Mouse (Mus musculus) kidney, embryonic 15.5 days (tissue): ENCODE data around the gene Fam13a. TPM values are rescaled to one million over a fixed set of nuclear protein-coding genes. Genes with fewer than 3 reads are reported as not detected.
A peak's percentile ranks its signal among the peaks of the same experiment; 100 is the strongest.

Source experiments
- ATAC-seq: fragments of 200-750 bp; cut with Nextera tagmentation; replicated peaks from 2 replicates; pipeline ENCODE4 v1.8.0; 2017; ENCODE audit warnings: moderate TSS enrichment; ENCODE audit not compliant: low FRiP score
- H3K27ac ChIP-seq: fragments of 300-500 bp; sonication (generic); 2 replicates; pipeline ENCODE4 v1.5.1; 2015; ENCODE audit warnings: mild to moderate bottlenecking, inconsistent platforms
- H3K27me3 ChIP-seq: fragments of 300-500 bp; sonication (generic); 2 replicates; pipeline ENCODE4 v1.6.1; 2015; ENCODE audit warnings: inconsistent platforms
- H3K36me3 ChIP-seq: fragments of 300-500 bp; sonication (generic); 2 replicates; pipeline ENCODE4 v1.6.1; 2015; ENCODE audit warnings: inconsistent platforms
- H3K4me1 ChIP-seq: fragments of 300-500 bp; sonication (generic); 2 replicates; pipeline ENCODE4 v1.6.1; 2015; ENCODE audit warnings: inconsistent platforms
- H3K4me2 ChIP-seq: fragments of 300-500 bp; sonication (generic); 2 replicates; pipeline ENCODE4 v1.6.1; 2015; ENCODE audit warnings: moderate library complexity, mild to moderate bottlenecking, inconsistent platforms
- H3K4me3 ChIP-seq: fragments of 300-500 bp; sonication (generic); replicated peaks from 2 replicates; pipeline ENCODE4 v1.5.1; 2015; ENCODE audit warnings: mild to moderate bottlenecking, inconsistent platforms
- H3K9ac ChIP-seq: fragments of 300-500 bp; sonication (generic); 2 replicates; pipeline ENCODE4 v1.6.1; 2015; ENCODE audit warnings: mild to moderate bottlenecking, inconsistent platforms
- H3K9me3 ChIP-seq: fragments of 300-500 bp; sonication (generic); replicated peaks from 2 replicates; pipeline ENCODE4 v1.6.1; 2016; ENCODE audit warnings: inconsistent platforms
- WGBS: fragments of 180-500 bp; shearing (Covaris S2); methylation state at CpG from one replicate; pipeline ENCODE4 v1.1.7; 2015; ENCODE audit warnings: mixed read lengths; 5-methylcytosine and 5-hydroxymethylcytosine counted together
- polyA plus RNA-seq: library from polyadenylated mRNA; unstranded; fragments of >200 nt; fragmentation: Nextera tagmentation; extraction: Ambion mirVana; gene quantifications from 2 replicates; pipeline ENCODE4 v1.2.1, GENCODE M21; 2015

The Fam13a gene
- polyA plus RNA-seq, 1 experiment from 2014 or later, result 9.7 TPM

GRCm38 (mm10) chr6:58929911-58930431, 94.4 kb downstream of the Fam13a start:
- H3K4me2 ChIP-seq, result no peak overlapping the region
- no peaks in the 10 kb centered on the region for H3K9me3 ChIP-seq
- no peaks in the 10 kb centered on the region for H3K27me3 ChIP-seq
- H3K27ac ChIP-seq, result no peak overlapping the region
- H3K36me3 ChIP-seq, result no peaks in the 10 kb centered on the region
- no peak overlapping the region for H3K9ac ChIP-seq
- 84% methylated on average over 9 of the region's 9 CpGs for WGBS
- H3K4me1 ChIP-seq, result no peaks in the 10 kb centered on the region
- no peak overlapping the region for H3K4me3 ChIP-seq
- no peak for ATAC-seq

GRCm38 (mm10) chr6:58927881-58928280, 96.5 kb downstream of the Fam13a start:
- no peak overlapping the region for H3K4me3 ChIP-seq
- H3K4me1 ChIP-seq, result no peaks in the 10 kb centered on the region
- no peak overlapping the region for H3K9ac ChIP-seq
- no peak overlapping the region for H3K27ac ChIP-seq
- no peaks in the 10 kb centered on the region for H3K9me3 ChIP-seq
- H3K4me2 ChIP-seq, result no peak overlapping the region
- H3K27me3 ChIP-seq, result no peaks in the 10 kb centered on the region
- no peak for ATAC-seq
- 73% methylated on average over 2 of the region's 2 CpGs for WGBS
- no peaks in the 10 kb centered on the region for H3K36me3 ChIP-seq

GRCm38 (mm10) chr6:58922511-58922910, 101.8 kb downstream of the Fam13a start:
- H3K4me1 ChIP-seq, result no peaks in the 10 kb centered on the region
- no peaks in the 10 kb centered on the region for H3K27me3 ChIP-seq
- no peak overlapping the region for H3K4me3 ChIP-seq
- H3K9ac ChIP-seq, result no peak overlapping the region
- no peak for ATAC-seq
- H3K27ac ChIP-seq, result no peak overlapping the region
- WGBS, result 77% methylated on average over 5 of the region's 5 CpGs
- H3K36me3 ChIP-seq, result 0 out of 2 replicates have a peak, but pooled peaks cover 5% of the 10 kb centered on the region
- H3K4me2 ChIP-seq, result no peak overlapping the region
- no peaks in the 10 kb centered on the region for H3K9me3 ChIP-seq

GRCm38 (mm10) chr6:58921623-58922022, 102.7 kb downstream of the Fam13a start:
- ATAC-seq, result no peak
- Histone ChIP-seq H3K9ac (no peak overlapping the region), H3K27ac (no peak overlapping the region), H3K9me3 (no peaks in the 10 kb centered on the region), H3K4me3 (no peak overlapping the region), H3K4me2 (no peak overlapping the region), H3K4me1 (no peaks in the 10 kb centered on the region), H3K36me3 (0 out of 2 replicates have a peak, but pooled peaks cover 5% of the 10 kb centered on the region), H3K27me3 (no peaks in the 10 kb centered on the region)
- WGBS, result 47% methylated on average over 3 of the region's 3 CpGs

- no peak for ATAC-seq
- no peak overlapping the region for H3K27ac ChIP-seq
- H3K27me3 ChIP-seq, result no peaks in the 10 kb centered on the region
- no peak overlapping the region for H3K4me2 ChIP-seq
- WGBS, result 79% methylated on average over 6 of the region's 6 CpGs
- no peak overlapping the region for H3K9ac ChIP-seq
- H3K4me1 ChIP-seq, result no peaks in the 10 kb centered on the region
- H3K36me3 ChIP-seq, result 0 out of 2 replicates have a peak, but pooled peaks cover 5% of the 10 kb centered on the region
- no peaks in the 10 kb centered on the region for H3K9me3 ChIP-seq
- no peak overlapping the region for H3K4me3 ChIP-seq
Measured at GRCm38 (mm10) chr6:58920735-58921134, 103.6 kb downstream of the Fam13a start.

- WGBS, result 70% methylated on average over 5 of the region's 5 CpGs
- H3K36me3 ChIP-seq, result 0 out of 2 replicates have a peak, but pooled peaks cover 5% of the 10 kb centered on the region
Measured at GRCm38 (mm10) chr6:58916498-58916897, 107.9 kb downstream of the Fam13a start.

GRCm38 (mm10) chr6:58913971-58914370, 110.4 kb downstream of the Fam13a start:
- Histone ChIP-seq H3K4me2 (no peak overlapping the region), H3K36me3 (0 out of 2 replicates have a peak, but pooled peaks cover under 1% of the 10 kb centered on the region), H3K27me3 (no peaks in the 10 kb centered on the region), H3K27ac (no peak overlapping the region), H3K9me3 (no peaks in the 10 kb centered on the region), H3K4me3 (no peak overlapping the region), H3K9ac (no peak overlapping the region), H3K4me1 (no peaks in the 10 kb centered on the region)
- ATAC-seq, result no peak; the same call in 1 of the 2 replicates
- WGBS, result 64% methylated on average over 5 of the region's 5 CpGs

More at GRCm38 (mm10) chr6:58916498-58916897, 107.9 kb downstream of the Fam13a start:
- no peaks in the 10 kb centered on the region for H3K4me1 ChIP-seq
- H3K4me2 ChIP-seq, result no peak overlapping the region
- H3K9ac ChIP-seq, result no peak overlapping the region
- no peak overlapping the region for H3K27ac ChIP-seq
- no peak for ATAC-seq
- no peaks in the 10 kb centered on the region for H3K9me3 ChIP-seq
- H3K27me3 ChIP-seq, result no peaks in the 10 kb centered on the region
- no peak overlapping the region for H3K4me3 ChIP-seq

GRCm38 (mm10) chr6:58913551-58913950, 110.8 kb downstream of the Fam13a start:
- H3K27ac ChIP-seq, result no peak overlapping the region
- H3K9ac ChIP-seq, result no peak overlapping the region
- H3K4me1 ChIP-seq, result no peaks in the 10 kb centered on the region
- no peaks in the 10 kb centered on the region for H3K36me3 ChIP-seq
- 50% methylated on average over 3 of the region's 3 CpGs for WGBS
- no peaks in the 10 kb centered on the region for H3K9me3 ChIP-seq
- H3K4me2 ChIP-seq, result no peak overlapping the region
- peak; percentile 71; the same call in 1 of the 2 replicates for ATAC-seq
- no peaks in the 10 kb centered on the region for H3K27me3 ChIP-seq
- H3K4me3 ChIP-seq, result no peak overlapping the region

GRCm38 (mm10) chr6:58912842-58913241, 111.5 kb downstream of the Fam13a start:
- H3K4me3 ChIP-seq, result no peak overlapping the region
- no peaks in the 10 kb centered on the region for H3K4me1 ChIP-seq
- H3K4me2 ChIP-seq, result no peak overlapping the region
- H3K9ac ChIP-seq, result no peak overlapping the region
- 0 out of 2 replicates have a peak overlapping the region, but pooled peaks have one; percentile 32 for H3K27ac ChIP-seq
- 70% methylated on average over 5 of the region's 5 CpGs for WGBS
- no peak for ATAC-seq
- no peaks in the 10 kb centered on the region for H3K9me3 ChIP-seq
- no peaks in the 10 kb centered on the region for H3K27me3 ChIP-seq
- H3K36me3 ChIP-seq, result no peaks in the 10 kb centered on the region; the same call in 1 of the 2 replicates

GRCm38 (mm10) chr6:58907791-58908190, 116.6 kb downstream of the Fam13a start:
- H3K27me3 ChIP-seq, result peaks cover 4% of the 10 kb centered on the region; the same call in 1 of the 2 replicates
- 0 out of 2 replicates have a peak, but pooled peaks cover 9% of the 10 kb centered on the region for H3K9me3 ChIP-seq
- ATAC-seq, result no peak
- no peak overlapping the region for H3K27ac ChIP-seq
- H3K4me3 ChIP-seq, result no peak overlapping the region
- 80% methylated on average over 2 of the region's 2 CpGs for WGBS
- H3K9ac ChIP-seq, result no peak overlapping the region
- H3K36me3 ChIP-seq, result peaks cover 13% of the 10 kb centered on the region
- H3K4me2 ChIP-seq, result no peak overlapping the region
- H3K4me1 ChIP-seq, result no peaks in the 10 kb centered on the region

GRCm38 (mm10) chr6:58907336-58907735, 117.0 kb downstream of the Fam13a start:
- Histone ChIP-seq H3K9ac (no peak overlapping the region), H3K4me3 (peak overlapping the region; percentile 44), H3K4me2 (peak overlapping the region; percentile 76), H3K27me3 (peaks cover 4% of the 10 kb centered on the region; the same call in 1 of the 2 replicates), H3K9me3 (0 out of 2 replicates have a peak, but pooled peaks cover 9% of the 10 kb centered on the region), H3K4me1 (no peaks in the 10 kb centered on the region), H3K36me3 (peaks cover 13% of the 10 kb centered on the region), H3K27ac (no peak overlapping the region)
- 84% methylated on average over 8 of the region's 8 CpGs for WGBS
- no peak for ATAC-seq

- WGBS, result 50% methylated on average over 34 of the region's 34 CpGs
Measured at GRCm38 (mm10) chr6:58906852-58907261, 117.5 kb downstream of the Fam13a start, which contains the start of gene Nap1l5. Gene Nap1l5 (minus strand): TSS chr6:58907076.

More at GRCm38 (mm10) chr6:58906852-58907261, 117.5 kb downstream of the Fam13a start, which contains the start of gene Nap1l5:
- H3K36me3 ChIP-seq, result peaks cover 13% of the 10 kb centered on the region
- 0 out of 2 replicates have a peak, but pooled peaks cover 9% of the 10 kb centered on the region for H3K9me3 ChIP-seq
- 0 out of 2 replicates have a peak within 1 kb of the TSS, but pooled peaks have one; percentile 21 for H3K9ac ChIP-seq
- H3K27me3 ChIP-seq, result peaks cover 4% of the 10 kb centered on the region; the same call in 1 of the 2 replicates
- H3K27ac ChIP-seq, result no peak within 1 kb of the TSS
- peak; percentile 70 for ATAC-seq
- peak within 1 kb of the TSS; percentile 44 for H3K4me3 ChIP-seq
- peak within 1 kb of the TSS; percentile 76 for H3K4me2 ChIP-seq
- no peaks in the 10 kb centered on the region for H3K4me1 ChIP-seq
